8 mouse cellular contexts compared by ENCODE assay signal in the genomic region with DNA sequence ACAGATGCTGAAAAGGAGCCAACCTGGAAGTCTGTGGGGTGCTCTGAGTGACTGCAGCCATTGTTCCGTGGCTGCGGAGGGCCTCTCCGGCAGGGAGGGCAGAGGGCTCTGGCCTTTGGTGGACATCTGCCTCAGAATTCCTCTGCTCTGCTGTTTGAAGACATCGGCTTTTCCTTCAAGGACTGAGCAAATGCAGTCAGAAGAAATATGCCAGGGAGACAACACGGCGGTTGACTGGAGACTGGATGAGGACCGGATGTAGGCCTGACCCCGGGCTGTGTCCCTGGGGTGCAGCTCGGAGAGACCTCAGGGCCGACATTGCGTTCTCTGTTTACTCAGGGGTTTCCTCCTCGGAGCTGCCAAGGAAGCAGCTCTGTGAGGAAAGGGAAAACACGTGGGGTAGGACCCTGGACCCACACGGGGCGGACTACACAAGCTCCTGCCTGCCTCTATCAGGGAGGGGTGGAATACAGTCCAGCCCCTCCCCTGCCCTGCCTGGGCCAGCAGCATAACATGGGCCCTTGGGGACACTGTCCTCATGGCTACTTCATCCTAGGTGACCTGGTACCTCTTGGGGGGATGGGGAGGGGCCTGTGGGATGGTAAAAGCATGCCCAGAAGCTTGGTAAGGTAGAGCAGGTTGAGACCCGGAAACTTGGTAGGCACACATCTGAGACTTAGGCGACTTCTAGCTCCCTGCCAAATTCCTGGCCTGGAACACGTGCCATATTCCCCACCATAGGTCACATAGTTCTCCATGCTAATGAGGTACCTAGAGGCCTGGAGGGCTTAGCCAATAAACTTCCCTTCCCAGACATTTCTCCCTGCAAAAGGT.
DNase-seq lines count a peak whose midpoint lies in the region; ATAC-seq and TF ChIP-seq lines count a peak whose summit lies in the region.

No protein-coding gene starts in this region.

- no peak for TF ChIP-seq CTCF in kidney, postnatal 0 days (IDR thresholded peaks at IDR 0.05; ENCODE audit: low read depth)

- WGBS in hindbrain, embryonic 13.5 days = 65% methylated on average over 18 of the region's 18 CpGs
- WGBS in hindbrain, embryonic 11.5 days = 54% methylated on average over 18 of the region's 18 CpGs
- WGBS in heart, embryonic 11.5 days (ENCODE audit: insufficient replicate concordance) = 62% methylated on average over 18 of the region's 18 CpGs
- WGBS in kidney, postnatal 0 days = 38% methylated on average over 18 of the region's 18 CpGs

- H3K9ac ChIP-seq in hindbrain, embryonic 13.5 days = no peak overlapping the region
- no peak overlapping the region for H3K9ac ChIP-seq in hindbrain, embryonic 11.5 days (ENCODE audit: low read depth, low read length)
- no peak overlapping the region for H3K9ac ChIP-seq in heart, embryonic 11.5 days (ENCODE audit: low read depth, low read length)
- H3K9ac ChIP-seq in kidney, postnatal 0 days (ENCODE audit: low read depth, low read length) = no peak overlapping the region

- H3K4me1 ChIP-seq in hindbrain, embryonic 13.5 days (replicated peaks) = no peaks in the 10 kb centered on the region
- no peaks in the 10 kb centered on the region for H3K4me1 ChIP-seq in hindbrain, embryonic 11.5 days (replicated peaks; ENCODE audit: control insufficient read depth, insufficient read depth, low read length)
- H3K4me1 ChIP-seq in heart, embryonic 11.5 days (ENCODE audit: control insufficient read depth, insufficient read depth, low read length) = 0 out of 2 replicates have a peak, but pooled peaks cover 4% of the 10 kb centered on the region
- H3K4me1 ChIP-seq in kidney, postnatal 0 days (replicated peaks; ENCODE audit: insufficient read depth, low read length) = peaks cover 9% of the 10 kb centered on the region; the same call in 1 of the 2 replicates

- peak; percentile 49; the same call in 1 of the 2 replicates for ATAC-seq in hindbrain, embryonic 13.5 days (ENCODE audit: low FRiP score)
- no peak for ATAC-seq in hindbrain, embryonic 11.5 days (ENCODE audit: low FRiP score)
- ATAC-seq in heart, embryonic 11.5 days (replicated peaks; ENCODE audit: insufficient number of reproducible peaks, low FRiP score, low TSS enrichment) = peak; percentile 75
- peak; percentile 78 for ATAC-seq in kidney, postnatal 0 days (replicated peaks; ENCODE audit: low FRiP score, low read depth)

- H3K4me2 ChIP-seq in hindbrain, embryonic 13.5 days = no peak overlapping the region
- H3K4me2 ChIP-seq in hindbrain, embryonic 11.5 days (replicated peaks; ENCODE audit: low read depth, low read length) = no peak overlapping the region
- no peak overlapping the region for H3K4me2 ChIP-seq in heart, embryonic 11.5 days
- H3K4me2 ChIP-seq in kidney, postnatal 0 days (ENCODE audit: low read length) = no peak overlapping the region

- H3K9me3 ChIP-seq in hindbrain, embryonic 13.5 days = no peaks in the 10 kb centered on the region
- H3K9me3 ChIP-seq in hindbrain, embryonic 11.5 days (ENCODE audit: control insufficient read depth, low read length) = no peaks in the 10 kb centered on the region
- H3K9me3 ChIP-seq in heart, embryonic 11.5 days (replicated peaks; ENCODE audit: control insufficient read depth, low read length) = no peaks in the 10 kb centered on the region
- H3K9me3 ChIP-seq in kidney, postnatal 0 days (replicated peaks; ENCODE audit: low read length) = no peaks in the 10 kb centered on the region

- no peaks in the 10 kb centered on the region for H3K27me3 ChIP-seq in hindbrain, embryonic 13.5 days
- H3K27me3 ChIP-seq in hindbrain, embryonic 11.5 days (ENCODE audit: control insufficient read depth, insufficient read depth, low read length) = no peaks in the 10 kb centered on the region
- no peaks in the 10 kb centered on the region for H3K27me3 ChIP-seq in heart, embryonic 11.5 days (ENCODE audit: control insufficient read depth, insufficient read depth, low read length)
- H3K27me3 ChIP-seq in kidney, postnatal 0 days (ENCODE audit: insufficient read depth, low read length) = no peaks in the 10 kb centered on the region

- H3K36me3 ChIP-seq in hindbrain, embryonic 13.5 days = no peaks in the 10 kb centered on the region
- H3K36me3 ChIP-seq in hindbrain, embryonic 11.5 days (ENCODE audit: control insufficient read depth, insufficient read depth, low read length) = no peaks in the 10 kb centered on the region
- H3K36me3 ChIP-seq in heart, embryonic 11.5 days (ENCODE audit: control insufficient read depth, insufficient read depth, low read length) = no peaks in the 10 kb centered on the region
- H3K36me3 ChIP-seq in kidney, postnatal 0 days (ENCODE audit: insufficient read depth, low read length) = no peaks in the 10 kb centered on the region

- no peak overlapping the region for H3K27ac ChIP-seq in hindbrain, embryonic 13.5 days
- H3K27ac ChIP-seq in hindbrain, embryonic 11.5 days (ENCODE audit: low read depth, low read length) = no peak overlapping the region
- peak overlapping the region; percentile 66 for H3K27ac ChIP-seq in heart, embryonic 11.5 days (ENCODE audit: low read depth, low read length)
- peak overlapping the region; percentile 78 for H3K27ac ChIP-seq in kidney, postnatal 0 days

- no peak for DNase-seq in hindbrain, embryonic 11.5 days (ENCODE audit: low spot score)
- DNase-seq in kidney, postnatal 0 days (ENCODE audit: low spot score) = peak; percentile 70
- peak; percentile 74 for DNase-seq in lung, postnatal 25 days (ENCODE audit: low spot score)
- no peak for DNase-seq in ovary, postnatal 36 days (ENCODE audit: low spot score)
- DNase-seq in cerebellum, adult 11 months = no peak
- no peak for DNase-seq in cerebellum, adult 18-20 months

- no peak overlapping the region for H3K4me3 ChIP-seq in hindbrain, embryonic 13.5 days
- no peak overlapping the region for H3K4me3 ChIP-seq in hindbrain, embryonic 11.5 days (ENCODE audit: low read depth, low read length)
- H3K4me3 ChIP-seq in heart, embryonic 11.5 days (ENCODE audit: low read depth, low read length) = no peak overlapping the region
- H3K4me3 ChIP-seq in kidney, postnatal 0 days (replicated peaks; ENCODE audit: low read depth, low read length) = no peak overlapping the region

Comparison
In these comparisons a context has a peak if more than half of its experiments do, and no peak if none do; other contexts are left out.
1. H3K27ac ChIP-seq: peak in heart, embryonic 11.5 days (single experiment) and kidney, postnatal 0 days (single experiment); none in hindbrain, embryonic 13.5 days (single experiment) and hindbrain, embryonic 11.5 days (single experiment).
2. DNase-seq: peak in kidney, postnatal 0 days (single experiment) and lung, postnatal 25 days (single experiment); none in hindbrain, embryonic 11.5 days (single experiment), ovary, postnatal 36 days (single experiment), cerebellum, adult 11 months (single experiment) and cerebellum, adult 18-20 months (0 of 2).